Mouse (Mus musculus) liver, adult 2 months (tissue): ENCODE measurements around the gene Gse1. TPM values are rescaled to one million over a fixed set of nuclear protein-coding genes. Genes with fewer than 3 reads are reported as not detected.

Source experiments
- DNase-seq: peaks from one replicate; pipeline ENCODE4 v3.0.0-alpha.2; 2011; ENCODE audit warnings: low read depth, low spot score; ENCODE audit errors: extremely low read depth
- H3K27ac ChIP-seq: fragments of 200-500 bp; replicated peaks from 2 replicates; pipeline ENCODE4 v1.5.1; 2012; ENCODE audit warnings: low read depth, mild to moderate bottlenecking, control low read depth, inconsistent platforms, low read length; ENCODE audit not compliant: insufficient read depth
- H3K27me3 ChIP-seq: fragments of 200-500 bp; 2 replicates; pipeline ENCODE4 v1.6.1; 2012; ENCODE audit warnings: mild to moderate bottlenecking, moderate library complexity, low read length, inconsistent platforms; ENCODE audit not compliant: control insufficient read depth, insufficient read depth
- H3K36me3 ChIP-seq: fragments of 200-500 bp; 2 replicates; pipeline ENCODE4 v1.6.1; 2012; ENCODE audit warnings: low read length, inconsistent platforms; ENCODE audit not compliant: control insufficient read depth, insufficient read depth
- H3K4me1 ChIP-seq: fragments of 200-500 bp; 2 replicates; pipeline ENCODE4 v1.6.1; 2011; ENCODE audit warnings: low read length; ENCODE audit not compliant: control insufficient read depth, insufficient read depth
- H3K4me3 ChIP-seq: fragments of 200-500 bp; 2 replicates; pipeline ENCODE4 v1.5.1; 2011; ENCODE audit warnings: low read depth, mild to moderate bottlenecking, control low read depth, low read length, moderate library complexity; ENCODE audit not compliant: insufficient read depth
- H3K79me2 ChIP-seq: fragments of 200-500 bp; 2 replicates; pipeline ENCODE4 v1.6.1; 2012; ENCODE audit warnings: inconsistent platforms, mild to moderate bottlenecking, low read length, moderate library complexity; ENCODE audit not compliant: control insufficient read depth, insufficient read depth
- H3K9ac ChIP-seq: fragments of 200-500 bp; 2 replicates; pipeline ENCODE4 v1.6.1; 2012; ENCODE audit warnings: low read depth, mild to moderate bottlenecking, control low read depth, inconsistent platforms, low read length
- CTCF ChIP-seq: fragments of 200-500 bp; IDR thresholded peaks from 2 replicates; pipeline ENCODE4 v1.5.1; 2011; ENCODE audit warnings: low read depth, low read length, control low read depth
- POLR2A ChIP-seq: fragments of 200-500 bp; IDR thresholded peaks from 2 replicates; pipeline ENCODE4 v1.6.1; 2011; ENCODE audit warnings: low read length, control low read depth; ENCODE audit not compliant: insufficient read depth; ENCODE audit errors: extremely low read depth
- WGBS: fragments of 180-500 bp; shearing (Covaris S2); methylation state at CpG from one replicate; pipeline ENCODE4 v1.1.7; 2018; 5-methylcytosine and 5-hydroxymethylcytosine counted together
- polyA plus RNA-seq: library from polyadenylated mRNA; depleted of rRNA; stranded (reverse); fragments of >200 nt; gene quantifications from 2 replicates; pipeline ENCODE4 v1.2.3, GENCODE M21; 2012; rRNA removed
- total RNA-seq: library from RNA; depleted of rRNA; stranded (reverse); fragments of >200 nt; gene quantifications from 2 replicates; pipeline ENCODE4 v1.2.3, GENCODE M21; 2014; rRNA removed

The Gse1 gene
- total and polyA plus RNA-seq, 2 experiments, result 2.6 to 10.0 TPM

- no peak overlapping the region for H3K27ac ChIP-seq
- no peak overlapping the region for H3K9ac ChIP-seq
- DNase-seq, result no peak
- no peaks in the 10 kb centered on the region for H3K27me3 ChIP-seq
- 72% methylated on average over 5 of the region's 5 CpGs for WGBS
- no peak for TF ChIP-seq POLR2A
- no peak for TF ChIP-seq CTCF
- no peaks in the 10 kb centered on the region for H3K79me2 ChIP-seq
- no peaks in the 10 kb centered on the region for H3K36me3 ChIP-seq
- no peak overlapping the region for H3K4me3 ChIP-seq
- H3K4me1 ChIP-seq, result peaks cover 2% of the 10 kb centered on the region; the same call in 1 of the 2 replicates
Measured at GRCm38 (mm10) chr8:120630031-120630430, 401.8 kb downstream of the Gse1 start.

DNA sequence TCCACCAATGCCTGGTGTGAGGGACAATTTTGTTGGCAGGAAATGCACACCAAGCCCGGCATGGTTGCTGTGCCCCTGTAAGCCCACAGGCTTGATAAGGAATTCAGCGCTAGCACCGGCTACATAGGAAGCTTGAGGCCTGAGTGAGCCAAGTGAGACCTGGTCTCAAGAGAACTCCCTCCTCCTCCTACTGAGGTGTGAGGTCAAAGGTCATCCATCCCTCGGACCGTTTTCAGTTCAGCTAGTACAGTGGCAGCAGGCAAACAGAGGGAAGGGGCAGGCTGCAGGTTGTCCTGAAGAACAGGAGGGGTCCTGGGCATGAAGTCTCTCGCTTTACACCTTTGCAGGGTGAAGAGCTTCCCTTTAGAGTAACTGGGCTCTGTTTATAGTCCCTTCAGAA, 402.6 kb downstream of the Gse1 start:
- H3K79me2 ChIP-seq, result no peaks in the 10 kb centered on the region
- H3K27ac ChIP-seq, result no peak overlapping the region
- H3K36me3 ChIP-seq, result no peaks in the 10 kb centered on the region
- WGBS, result 60% methylated on average over 6 of the region's 6 CpGs
- TF ChIP-seq CTCF (no peak), POLR2A (no peak)
- no peak overlapping the region for H3K4me3 ChIP-seq
- H3K9ac ChIP-seq, result no peak overlapping the region
- H3K4me1 ChIP-seq, result peaks cover 2% of the 10 kb centered on the region; the same call in 1 of the 2 replicates
- DNase-seq, result no peak
- no peaks in the 10 kb centered on the region for H3K27me3 ChIP-seq

Other genes starting within 250 kb of the Gse1 start
- gene Crispld2, start 236.0 kb upstream of the Gse1 start, total RNA-seq, result 0.27 and 0.28 TPM in 2 replicates
- gene Crispld2, start 236.0 kb upstream of the Gse1 start, polyA plus RNA-seq, result 0.57 and 0.72 TPM in 2 replicates
- 9.6 and 14.4 TPM in 2 replicates for gene Zdhhc7, start 127.0 kb upstream of the Gse1 start, total RNA-seq
- gene Zdhhc7, start 127.0 kb upstream of the Gse1 start, polyA plus RNA-seq, result 25.4 and 27.1 TPM in 2 replicates
- gene 6430548M08Rik, start 114.3 kb upstream of the Gse1 start, total RNA-seq, result 2.9 and 3.0 TPM in 2 replicates
- gene 6430548M08Rik, start 114.3 kb upstream of the Gse1 start, polyA plus RNA-seq, result 2.0 and 2.4 TPM in 2 replicates
- not detected in 2 replicates for gene Fam92b, start 51.0 kb upstream of the Gse1 start, total RNA-seq
- gene Fam92b, start 51.0 kb upstream of the Gse1 start, polyA plus RNA-seq, result not detected in 2 replicates